Mouse (Mus musculus) urinary bladder, postnatal 4 days (tissue): ENCODE data around the gene C7.

ENCODE experiments used
- DNase-seq, 2 experiments: peaks; one replicate each; pipeline ENCODE4 v3.0.0; 2021 to 2022; ENCODE audit warnings: low spot score in 2 of 2

C7 gene

DNA sequence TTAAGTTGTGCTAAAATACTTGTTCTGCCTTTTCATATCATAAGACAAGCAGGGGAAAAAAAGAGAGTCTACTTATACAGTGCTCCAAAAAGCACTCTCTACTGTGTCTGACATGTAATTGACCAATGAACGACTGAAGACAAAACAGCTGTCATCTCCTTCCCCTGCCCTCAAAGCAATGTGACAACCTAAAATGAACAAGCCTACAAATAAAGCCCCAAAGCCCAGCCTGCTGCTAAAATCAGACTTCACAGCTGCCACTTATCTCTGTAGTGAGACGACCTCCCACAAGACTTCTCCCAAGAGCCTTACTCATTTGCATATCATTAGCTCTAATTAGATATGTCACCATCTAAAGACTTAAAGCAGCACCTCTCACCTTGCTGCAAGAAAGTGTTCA is 60.6 kb downstream of the C7 start:
- no peak for DNase-seq

- DNase-seq, result no peak
Observed at GRCm38 (mm10) chr15:4973355-4973754, 90.2 kb downstream of the C7 start.
